Mouse (Mus musculus): ENCODE measurements around the gene Rad51b. TPM values are rescaled to one million over a fixed set of nuclear protein-coding genes. Genes with fewer than 3 reads are reported as not detected.

The Rad51b gene
- polyA plus RNA-seq, 1 experiment from 2014 or later: 4.7 TPM

GRCm38 (mm10) chr12:79577525-79577924 lies 280.4 kb downstream of the Rad51b start:
- H3K4me3 ChIP-seq (ENCODE audit: low read depth, low read length): no peak overlapping the region
- no peaks in the 10 kb centered on the region for H3K4me1 ChIP-seq (ENCODE audit: control insufficient read depth, insufficient read depth, low read length)
- H3K27me3 ChIP-seq (ENCODE audit: control insufficient read depth, insufficient read depth, low read length): no peaks in the 10 kb centered on the region
- no peaks in the 10 kb centered on the region for H3K9me3 ChIP-seq (ENCODE audit: control insufficient read depth, low read length)
- no peak overlapping the region for H3K9ac ChIP-seq (ENCODE audit: low read length)
- ATAC-seq (ENCODE audit: insufficient read depth, low FRiP score, low TSS enrichment) (no peak), DNase-seq (ENCODE audit: low spot score) (no peak)
- 90% methylated on average over 2 of the region's 2 CpGs for WGBS
- H3K4me2 ChIP-seq (ENCODE audit: low read depth): no peak overlapping the region
- no peak overlapping the region for H3K27ac ChIP-seq (ENCODE audit: low read depth, low read length)
- H3K36me3 ChIP-seq (ENCODE audit: control insufficient read depth, insufficient read depth, low read length): no peaks in the 10 kb centered on the region

DNA sequence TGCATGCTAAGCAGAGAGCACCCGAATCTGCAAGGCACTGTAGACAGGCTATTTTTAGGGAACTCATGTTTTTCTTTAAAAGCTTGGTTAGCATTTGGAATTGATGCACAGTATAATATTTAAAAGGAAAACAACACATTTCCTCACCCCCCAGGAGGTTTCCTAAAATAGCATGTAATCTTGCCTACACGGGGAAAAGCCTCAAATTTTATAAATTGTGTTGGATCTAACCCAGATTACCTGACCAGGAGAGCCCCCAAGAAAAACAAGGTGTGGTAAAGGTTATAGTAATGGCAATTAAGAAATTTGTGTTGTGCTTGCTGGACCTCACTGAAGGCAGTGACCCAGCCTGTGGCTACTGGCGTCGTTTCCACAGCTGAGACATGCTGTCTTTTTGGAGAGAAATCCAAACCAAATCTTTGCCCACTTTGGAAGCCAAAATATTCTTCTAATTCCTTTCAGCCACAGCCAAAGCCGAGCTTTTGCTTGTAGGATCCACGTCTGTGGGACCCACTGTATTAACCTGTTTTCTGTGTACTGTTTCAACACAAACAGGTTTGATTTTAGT lies 282.0 kb downstream of the Rad51b start:
- Histone ChIP-seq H3K4me1 (ENCODE audit: control insufficient read depth, insufficient read depth, low read length) (no peaks in the 10 kb centered on the region), H3K9me3 (ENCODE audit: control insufficient read depth, low read length) (no peaks in the 10 kb centered on the region), H3K4me3 (ENCODE audit: low read depth, low read length) (no peak overlapping the region), H3K9ac (ENCODE audit: low read length) (no peak overlapping the region), H3K36me3 (ENCODE audit: control insufficient read depth, insufficient read depth, low read length) (no peaks in the 10 kb centered on the region), H3K27me3 (ENCODE audit: control insufficient read depth, insufficient read depth, low read length) (no peaks in the 10 kb centered on the region), H3K27ac (ENCODE audit: low read depth, low read length) (no peak overlapping the region), H3K4me2 (ENCODE audit: low read depth) (no peak overlapping the region)
- no peak for ATAC-seq (ENCODE audit: insufficient read depth, low FRiP score, low TSS enrichment)
- 83% methylated on average over 6 of the region's 6 CpGs for WGBS
- no peak for DNase-seq (ENCODE audit: low spot score)

DNA sequence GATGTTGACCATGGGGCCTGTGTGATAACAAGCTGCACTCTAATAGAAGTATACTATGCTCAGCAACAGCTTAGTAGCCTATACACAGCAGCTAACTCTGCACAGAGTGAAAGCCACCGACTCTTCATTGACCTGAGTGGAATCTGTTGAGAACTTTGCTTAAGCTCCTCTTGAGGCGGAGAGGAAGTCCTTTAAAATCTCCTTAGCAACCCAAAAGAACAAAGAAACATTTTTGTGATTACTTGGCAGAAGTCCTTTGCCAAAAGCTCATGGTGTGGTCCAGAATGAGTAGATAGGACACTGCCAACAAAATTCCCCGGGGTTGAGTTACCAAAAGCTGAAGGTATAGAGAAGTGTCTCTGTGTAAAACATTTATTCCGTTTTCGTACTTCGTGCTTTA lies 282.8 kb downstream of the Rad51b start:
- DNase-seq (ENCODE audit: low spot score) (no peak), ATAC-seq (ENCODE audit: insufficient read depth, low FRiP score, low TSS enrichment) (no peak)
- Histone ChIP-seq H3K27me3 (ENCODE audit: control insufficient read depth, insufficient read depth, low read length) (no peaks in the 10 kb centered on the region), H3K4me2 (ENCODE audit: low read depth) (no peak overlapping the region), H3K27ac (ENCODE audit: low read depth, low read length) (no peak overlapping the region), H3K4me3 (ENCODE audit: low read depth, low read length) (no peak overlapping the region), H3K9ac (ENCODE audit: low read length) (no peak overlapping the region), H3K36me3 (ENCODE audit: control insufficient read depth, insufficient read depth, low read length) (no peaks in the 10 kb centered on the region), H3K9me3 (ENCODE audit: control insufficient read depth, low read length) (no peaks in the 10 kb centered on the region), H3K4me1 (ENCODE audit: control insufficient read depth, insufficient read depth, low read length) (no peaks in the 10 kb centered on the region)
- WGBS: 93% methylated on average over 6 of the region's 6 CpGs

GRCm38 (mm10) chr12:79584556-79585307 lies 287.6 kb downstream of the Rad51b start:
- DNase-seq (ENCODE audit: low spot score): no peak
- no peaks in the 10 kb centered on the region for H3K9me3 ChIP-seq (ENCODE audit: control insufficient read depth, low read length)
- 82% methylated on average over 6 of the region's 6 CpGs for WGBS
- H3K27me3 ChIP-seq (ENCODE audit: control insufficient read depth, insufficient read depth, low read length): no peaks in the 10 kb centered on the region
- no peak overlapping the region for H3K4me3 ChIP-seq (ENCODE audit: low read depth, low read length)
- H3K36me3 ChIP-seq (ENCODE audit: control insufficient read depth, insufficient read depth, low read length): no peaks in the 10 kb centered on the region
- no peaks in the 10 kb centered on the region for H3K4me1 ChIP-seq (ENCODE audit: control insufficient read depth, insufficient read depth, low read length)
- H3K4me2 ChIP-seq (ENCODE audit: low read depth): no peak overlapping the region
- H3K27ac ChIP-seq (ENCODE audit: low read depth, low read length): no peak overlapping the region
- ATAC-seq (ENCODE audit: insufficient read depth, low FRiP score, low TSS enrichment): no peak
- no peak overlapping the region for H3K9ac ChIP-seq (ENCODE audit: low read length)

GRCm38 (mm10) chr12:79585336-79585735 lies 288.3 kb downstream of the Rad51b start:
- DNase-seq (ENCODE audit: low spot score) (no peak), ATAC-seq (ENCODE audit: insufficient read depth, low FRiP score, low TSS enrichment) (no peak)
- no peak overlapping the region for H3K9ac ChIP-seq (ENCODE audit: low read length)
- H3K9me3 ChIP-seq (ENCODE audit: control insufficient read depth, low read length): no peaks in the 10 kb centered on the region
- H3K27ac ChIP-seq (ENCODE audit: low read depth, low read length): no peak overlapping the region
- no peaks in the 10 kb centered on the region for H3K36me3 ChIP-seq (ENCODE audit: control insufficient read depth, insufficient read depth, low read length)
- H3K4me1 ChIP-seq (ENCODE audit: control insufficient read depth, insufficient read depth, low read length): no peaks in the 10 kb centered on the region
- WGBS: 91% methylated on average over 2 of the region's 2 CpGs
- H3K27me3 ChIP-seq (ENCODE audit: control insufficient read depth, insufficient read depth, low read length): no peaks in the 10 kb centered on the region
- H3K4me3 ChIP-seq (ENCODE audit: low read depth, low read length): no peak overlapping the region
- no peak overlapping the region for H3K4me2 ChIP-seq (ENCODE audit: low read depth)

GRCm38 (mm10) chr12:79588831-79589230 lies 291.7 kb downstream of the Rad51b start:
- Histone ChIP-seq H3K4me2 (ENCODE audit: low read depth) (no peak overlapping the region), H3K36me3 (ENCODE audit: control insufficient read depth, insufficient read depth, low read length) (no peaks in the 10 kb centered on the region), H3K9ac (ENCODE audit: low read length) (no peak overlapping the region), H3K4me1 (ENCODE audit: control insufficient read depth, insufficient read depth, low read length) (no peaks in the 10 kb centered on the region), H3K4me3 (ENCODE audit: low read depth, low read length) (no peak overlapping the region), H3K27me3 (ENCODE audit: control insufficient read depth, insufficient read depth, low read length) (no peaks in the 10 kb centered on the region), H3K27ac (ENCODE audit: low read depth, low read length) (no peak overlapping the region), H3K9me3 (ENCODE audit: control insufficient read depth, low read length) (no peaks in the 10 kb centered on the region)
- WGBS: 94% methylated on average over 4 of the region's 4 CpGs
- ATAC-seq (ENCODE audit: insufficient read depth, low FRiP score, low TSS enrichment) (no peak), DNase-seq (ENCODE audit: low spot score) (no peak)

- 62% methylated on average over 4 of the region's 4 CpGs for WGBS
- Histone ChIP-seq H3K4me1 (ENCODE audit: control insufficient read depth, insufficient read depth, low read length) (no peaks in the 10 kb centered on the region), H3K9me3 (ENCODE audit: control insufficient read depth, low read length) (no peaks in the 10 kb centered on the region), H3K4me2 (ENCODE audit: low read depth) (no peak overlapping the region), H3K36me3 (ENCODE audit: control insufficient read depth, insufficient read depth, low read length) (no peaks in the 10 kb centered on the region), H3K9ac (ENCODE audit: low read length) (no peak overlapping the region), H3K4me3 (ENCODE audit: low read depth, low read length) (no peak overlapping the region), H3K27me3 (ENCODE audit: control insufficient read depth, insufficient read depth, low read length) (no peaks in the 10 kb centered on the region), H3K27ac (ENCODE audit: low read depth, low read length) (no peak overlapping the region)
- ATAC-seq (ENCODE audit: insufficient read depth, low FRiP score, low TSS enrichment) (no peak), DNase-seq (ENCODE audit: low spot score) (no peak)
Observed at GRCm38 (mm10) chr12:79592206-79592605, 295.1 kb downstream of the Rad51b start.

DNA sequence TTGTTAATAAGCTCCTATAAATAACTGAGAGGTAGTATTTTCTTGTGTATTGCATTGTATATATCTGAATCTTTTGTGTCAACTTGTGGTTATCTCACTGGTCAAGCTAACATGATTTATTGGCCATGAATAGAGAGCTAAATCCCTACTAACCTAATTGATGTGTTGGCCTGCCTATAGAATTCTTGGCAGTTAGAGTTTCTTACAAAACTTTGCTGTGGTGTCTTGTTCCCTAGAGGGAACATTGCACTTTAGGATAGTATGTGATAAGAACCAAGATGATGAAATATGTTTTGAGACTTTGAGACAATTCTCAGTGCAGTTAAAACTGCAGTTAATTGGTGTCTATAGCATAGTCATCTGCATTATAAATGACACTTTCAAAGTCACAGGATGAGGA lies 299.8 kb downstream of the Rad51b start:
- H3K4me1 ChIP-seq (ENCODE audit: control insufficient read depth, insufficient read depth, low read length): peaks cover 14% of the 10 kb centered on the region
- no peak overlapping the region for H3K4me3 ChIP-seq (ENCODE audit: low read depth, low read length)
- H3K27me3 ChIP-seq (ENCODE audit: control insufficient read depth, insufficient read depth, low read length): no peaks in the 10 kb centered on the region
- H3K4me2 ChIP-seq (ENCODE audit: low read depth): no peak overlapping the region
- no peaks in the 10 kb centered on the region for H3K9me3 ChIP-seq (ENCODE audit: control insufficient read depth, low read length)
- H3K27ac ChIP-seq (ENCODE audit: low read depth, low read length): no peak overlapping the region
- DNase-seq (ENCODE audit: low spot score) (no peak), ATAC-seq (ENCODE audit: insufficient read depth, low FRiP score, low TSS enrichment) (no peak)
- H3K36me3 ChIP-seq (ENCODE audit: control insufficient read depth, insufficient read depth, low read length): no peaks in the 10 kb centered on the region
- H3K9ac ChIP-seq (ENCODE audit: low read length): no peak overlapping the region

DNA sequence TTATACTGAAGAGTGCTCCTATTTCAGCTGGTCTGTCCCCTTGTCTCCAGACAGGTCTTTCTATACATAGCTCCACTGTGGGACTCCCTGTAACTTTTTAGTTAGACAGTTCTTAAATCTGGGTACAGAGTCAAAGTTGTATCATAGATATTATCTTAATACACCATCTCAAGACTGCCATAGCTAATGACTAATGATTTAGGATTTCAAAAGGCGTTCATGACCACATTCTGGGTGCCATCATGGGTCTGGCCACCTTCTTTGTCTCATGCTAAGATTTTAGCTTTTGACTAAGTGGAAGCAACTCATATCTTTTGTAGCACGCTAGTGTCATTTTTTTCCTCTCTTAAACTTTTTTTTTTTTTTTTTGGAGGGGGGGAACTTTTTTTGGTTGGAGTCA lies 300.3 kb downstream of the Rad51b start:
- WGBS: 90% methylated on average over 2 of the region's 2 CpGs
- DNase-seq (ENCODE audit: low spot score): no peak
- Histone ChIP-seq H3K4me1 (ENCODE audit: control insufficient read depth, insufficient read depth, low read length) (peaks cover 14% of the 10 kb centered on the region), H3K36me3 (ENCODE audit: control insufficient read depth, insufficient read depth, low read length) (no peaks in the 10 kb centered on the region), H3K9ac (ENCODE audit: low read length) (no peak overlapping the region), H3K4me3 (ENCODE audit: low read depth, low read length) (no peak overlapping the region), H3K27ac (ENCODE audit: low read depth, low read length) (no peak overlapping the region), H3K27me3 (ENCODE audit: control insufficient read depth, insufficient read depth, low read length) (no peaks in the 10 kb centered on the region), H3K4me2 (ENCODE audit: low read depth) (no peak overlapping the region), H3K9me3 (ENCODE audit: control insufficient read depth, low read length) (no peaks in the 10 kb centered on the region)
- ATAC-seq (ENCODE audit: insufficient read depth, low FRiP score, low TSS enrichment): no peak

All from neural tube, embryonic 11.5 days (tissue).